Mouse (Mus musculus) yolk sac, embryonic 10.5 days (tissue): ENCODE data around the gene Mdm1.

Experiments used
- DNase-seq: peaks from one replicate; pipeline ENCODE4 v3.0.0-alpha.2; 2017; ENCODE audit warnings: low spot score

Mdm1 gene

DNA sequence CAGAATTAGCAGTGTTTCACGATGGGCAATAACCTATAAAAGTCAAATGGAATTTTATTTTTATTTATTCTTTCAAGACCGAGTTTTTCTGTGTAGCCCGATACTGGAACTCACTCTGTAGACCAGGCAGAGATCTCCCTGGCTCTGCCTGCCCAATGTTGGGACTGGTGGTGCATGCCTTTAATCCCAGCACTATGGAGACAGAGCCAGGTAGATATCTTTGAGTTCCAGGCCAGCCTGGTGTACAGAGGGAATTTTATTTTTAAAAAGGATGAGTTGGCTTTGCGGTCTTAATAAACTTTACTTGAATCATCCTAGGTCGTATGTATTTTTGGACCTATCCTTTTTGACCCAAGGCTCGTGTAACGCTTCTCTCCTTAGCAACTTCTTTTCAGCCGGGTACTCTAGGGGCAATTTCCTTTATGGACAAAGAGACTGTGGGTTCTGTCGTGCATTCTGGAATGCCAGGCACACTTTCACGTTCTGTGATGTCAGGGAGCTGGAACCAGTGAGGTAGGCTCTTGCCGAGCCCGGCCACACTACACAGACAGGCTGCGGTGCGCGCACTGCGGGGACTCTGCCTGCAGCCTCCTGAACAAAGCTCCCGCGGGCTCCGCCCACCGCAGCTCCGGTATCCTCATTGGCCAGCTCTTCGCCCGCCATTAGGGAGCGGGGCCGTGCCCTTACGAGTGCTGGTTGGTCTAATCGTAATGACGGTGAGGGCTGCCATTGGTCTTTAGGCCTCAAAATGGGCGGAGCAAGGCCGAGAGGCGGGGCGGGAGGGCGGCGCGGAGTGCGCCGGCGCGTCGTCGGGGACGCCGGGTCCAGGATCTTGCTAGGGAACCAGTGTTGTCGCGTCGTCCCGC lies at the start of gene Mdm1:
Mdm1 (plus strand) TSS at position 794 of the 866 bp plus-strand sequence.
- peak; percentile 98 for DNase-seq

DNA sequence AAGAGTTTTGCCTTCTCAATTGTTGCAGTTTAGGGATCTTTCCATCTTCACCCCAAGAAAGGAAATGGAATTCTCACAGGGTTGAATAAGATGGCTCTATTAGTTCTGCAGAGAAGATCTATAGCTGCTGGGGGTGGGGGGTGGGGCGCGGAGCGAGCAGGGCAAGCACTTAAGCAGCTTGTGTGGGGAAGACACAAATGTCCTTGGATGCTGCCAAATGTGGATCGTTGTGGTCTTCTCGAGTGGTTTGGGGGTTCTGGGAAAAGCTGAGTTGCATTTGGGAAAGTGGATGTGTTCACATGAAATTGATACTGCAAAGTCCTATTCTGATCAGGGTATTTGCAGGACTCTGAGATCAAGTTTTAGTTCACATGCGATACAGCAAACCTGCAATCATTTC lies 48.9 kb upstream of the Mdm1 start:
- DNase-seq = no peak

DNA sequence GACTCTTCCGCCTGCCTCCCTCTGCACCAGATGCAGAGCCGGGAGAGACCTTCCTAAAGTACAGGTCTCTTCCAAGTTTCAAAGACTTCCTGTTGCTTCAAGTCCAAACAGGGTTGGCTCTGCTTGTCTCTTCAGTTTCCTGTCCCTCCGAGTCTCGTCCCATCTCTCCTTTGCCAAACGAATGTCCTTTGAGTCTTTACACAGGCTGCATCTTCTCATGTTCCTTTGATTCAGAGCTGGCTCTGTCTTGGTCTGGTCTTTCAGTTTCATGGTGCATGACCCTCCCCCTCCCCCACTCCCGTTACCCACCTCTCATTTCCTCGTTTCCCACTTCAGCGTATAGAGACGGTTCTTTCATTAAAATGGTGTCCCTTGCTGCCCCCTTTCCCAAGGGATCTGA lies 47.9 kb upstream of the Mdm1 start:
- no peak for DNase-seq

- no peak for DNase-seq
Observed at GRCm38 (mm10) chr10:118094853-118095252, 46.8 kb upstream of the Mdm1 start.

DNA sequence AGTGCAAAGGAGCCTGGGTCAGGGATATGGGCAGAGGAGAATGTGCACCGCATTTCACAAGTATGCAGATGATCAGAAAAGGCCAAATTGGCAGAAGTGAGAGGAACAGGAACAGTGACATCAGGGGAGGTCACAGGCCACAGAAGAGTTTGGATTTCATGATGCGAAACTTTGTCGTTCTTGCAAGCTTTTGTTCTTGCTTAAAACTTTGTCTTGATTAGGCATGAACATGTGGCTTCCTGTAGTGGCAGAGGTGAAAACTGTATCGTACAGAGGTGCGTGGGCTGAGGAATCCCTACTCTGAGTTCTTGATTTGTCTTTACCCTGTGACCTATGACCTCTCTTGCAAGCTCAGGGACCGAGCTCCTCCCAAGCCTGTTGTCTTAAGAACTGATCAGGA lies 45.4 kb upstream of the Mdm1 start:
- no peak for DNase-seq

DNA sequence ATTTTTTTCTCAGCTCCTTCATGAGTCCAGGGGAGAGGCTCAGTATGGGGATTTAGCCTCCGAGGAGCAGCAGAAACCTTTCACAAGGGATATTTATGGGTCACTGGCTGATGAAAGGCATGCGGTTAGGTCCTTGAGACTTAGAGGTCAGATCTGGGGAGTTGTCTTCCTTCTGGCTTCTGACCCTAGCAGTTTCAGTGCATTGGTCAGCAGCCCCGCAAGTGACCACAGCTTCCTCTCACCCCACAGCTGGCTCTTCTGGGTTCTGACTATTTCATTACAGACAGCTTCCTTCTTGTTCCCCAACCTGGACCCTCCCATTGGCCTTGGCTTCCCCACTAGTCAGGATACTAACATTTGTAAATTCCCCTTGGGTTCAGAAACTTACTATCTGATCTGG lies 43.7 kb upstream of the Mdm1 start:
- no peak for DNase-seq

GRCm38 (mm10) chr10:118100570-118100969 lies 41.0 kb upstream of the Mdm1 start:
- DNase-seq = no peak

- DNase-seq = no peak
Observed at GRCm38 (mm10) chr10:118101056-118101455, 40.6 kb upstream of the Mdm1 start.

DNA sequence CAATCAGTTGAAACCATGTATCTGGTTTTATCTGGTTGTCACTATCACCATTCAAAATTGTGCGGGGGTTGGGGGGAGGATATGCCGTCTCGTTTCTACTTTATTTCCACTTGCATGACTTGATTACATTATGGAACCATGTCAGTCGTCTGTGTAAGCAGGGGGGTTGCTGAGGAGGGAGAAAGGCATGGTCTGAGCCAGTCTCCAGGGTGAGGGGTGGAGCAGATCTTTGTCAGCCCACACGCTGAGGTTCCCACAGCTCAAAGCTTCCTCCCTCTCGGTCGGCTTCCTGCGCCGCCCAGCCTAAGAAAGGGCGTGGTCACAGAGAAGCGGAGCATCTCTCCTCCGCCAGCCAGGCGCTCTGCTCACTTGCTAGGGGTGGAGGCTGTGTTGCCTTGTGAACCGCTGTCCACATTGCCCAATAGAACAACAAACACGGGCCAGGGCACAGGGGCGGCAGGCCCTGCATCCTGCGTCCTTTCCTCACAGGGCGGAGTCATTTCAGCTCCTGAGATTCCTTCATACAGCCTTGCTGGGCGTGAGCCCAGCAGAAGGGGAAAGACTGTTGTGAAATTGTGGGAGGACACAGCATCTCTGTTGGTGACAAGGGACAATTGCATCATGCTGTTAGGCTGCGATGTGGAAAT lies 38.5 kb upstream of the Mdm1 start:
- DNase-seq = peak; percentile 74

GRCm38 (mm10) chr10:118103906-118104305 lies 37.7 kb upstream of the Mdm1 start:
- DNase-seq = no peak

DNA sequence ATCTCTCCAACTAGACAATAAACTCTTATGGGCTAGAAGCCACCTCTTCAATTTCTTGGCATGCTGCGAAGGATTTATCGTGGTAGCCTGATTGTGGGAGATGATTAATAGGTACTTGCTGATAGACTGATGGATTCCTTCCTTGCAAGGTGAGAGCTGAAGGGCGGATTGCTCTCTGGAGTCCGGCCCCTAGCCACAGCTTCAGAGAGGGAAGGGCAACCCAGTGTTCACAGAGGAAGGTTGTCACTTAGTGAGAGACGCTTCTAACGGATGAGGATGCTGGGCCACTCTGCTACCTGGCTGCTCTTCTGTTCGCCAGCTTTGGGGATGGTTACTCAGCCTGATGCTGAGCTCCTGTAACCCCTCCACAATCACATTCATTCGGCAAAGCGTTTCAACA lies 34.6 kb upstream of the Mdm1 start:
- no peak for DNase-seq

DNA sequence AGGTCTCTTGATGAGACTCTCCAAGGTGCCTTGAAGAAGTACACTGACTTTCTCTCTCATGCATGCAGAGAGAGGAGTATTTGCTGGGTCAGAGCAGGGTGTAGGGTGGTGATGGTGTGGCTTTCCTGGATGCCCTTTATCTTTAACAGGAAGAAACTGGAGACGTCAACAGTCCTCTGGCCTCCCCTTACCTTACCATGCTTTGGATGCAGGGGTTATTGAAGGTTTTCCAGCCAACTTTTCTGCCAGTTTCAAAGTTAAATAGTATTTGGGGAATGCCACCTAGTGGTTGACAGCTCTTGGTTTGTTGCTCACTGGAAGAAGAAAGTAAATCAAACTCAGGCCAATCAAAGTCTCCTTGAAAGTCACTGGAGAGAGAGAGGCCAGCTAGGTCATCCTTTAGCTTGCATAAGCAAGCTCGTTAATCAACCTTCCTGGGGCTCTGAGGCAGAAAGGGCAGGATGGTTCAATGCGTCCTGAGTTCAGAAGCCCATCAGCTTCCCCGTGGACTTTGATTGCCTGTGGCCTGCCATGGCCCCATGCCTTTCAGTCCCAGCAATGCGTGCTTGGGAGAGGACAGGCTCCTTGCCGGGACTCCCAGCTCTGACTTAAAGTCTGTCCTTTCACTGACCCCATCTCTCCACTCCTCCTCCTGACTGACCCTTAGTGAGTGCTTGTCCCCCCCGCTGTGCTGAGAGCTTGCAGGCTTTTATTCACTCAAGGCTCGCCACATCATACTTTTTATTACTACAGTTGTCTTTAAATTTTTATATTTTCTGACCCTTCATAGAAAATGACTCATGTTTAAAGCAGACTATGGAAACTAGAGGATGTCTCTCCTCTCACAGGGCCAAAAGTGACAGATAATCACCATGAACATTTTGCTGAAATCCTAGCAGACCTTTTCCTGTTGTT lies 31.3 kb upstream of the Mdm1 start:
- DNase-seq = peak; percentile 40

DNA sequence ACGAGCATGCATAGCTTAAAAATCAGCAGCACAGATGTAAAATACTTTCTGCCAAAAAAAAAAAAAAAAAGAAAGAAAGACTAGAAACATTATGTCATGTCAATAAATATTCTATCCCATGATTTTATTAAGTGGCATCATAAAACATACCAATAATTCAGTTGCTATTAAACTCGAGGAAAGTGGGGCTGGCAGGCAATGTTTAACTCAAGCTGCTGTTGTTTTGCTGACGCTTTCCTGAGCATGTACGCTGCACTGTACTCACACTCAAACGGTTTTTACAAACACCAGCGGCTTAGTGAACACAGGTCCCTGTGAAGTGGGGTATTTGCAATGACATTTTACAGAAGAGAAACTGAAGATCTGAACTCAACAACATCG lies 30.7 kb upstream of the Mdm1 start:
- no peak for DNase-seq

GRCm38 (mm10) chr10:118111621-118112020 lies 30.0 kb upstream of the Mdm1 start:
- DNase-seq = no peak

DNA sequence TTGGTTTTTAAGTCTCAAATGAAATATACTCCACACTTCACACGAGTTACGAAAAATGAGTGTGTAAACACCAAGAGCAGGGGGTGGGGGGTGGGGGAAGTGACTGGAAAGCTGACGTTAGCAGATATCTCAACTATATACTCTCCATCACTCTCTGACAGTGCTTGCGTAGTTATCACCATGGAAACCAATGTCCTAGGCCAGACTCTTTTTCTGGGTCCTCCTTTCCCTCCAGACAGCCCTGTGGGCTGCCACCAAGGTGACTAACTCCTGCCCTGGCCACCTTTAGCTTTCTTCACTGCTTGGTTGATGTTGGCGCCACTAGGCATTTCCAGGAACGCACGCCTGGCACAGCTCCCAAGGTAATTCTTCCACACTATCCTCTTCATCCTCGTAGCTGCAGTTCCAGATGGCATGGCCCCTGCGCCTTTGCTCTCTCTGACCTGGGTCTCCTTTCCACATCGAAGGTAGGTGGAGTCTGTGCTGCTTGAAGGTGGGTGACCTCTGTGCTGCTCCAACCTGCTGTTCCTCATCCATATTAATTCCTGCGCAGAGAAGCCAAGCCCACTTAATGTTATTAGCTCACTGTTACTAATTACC lies 29.2 kb upstream of the Mdm1 start:
- no peak for DNase-seq

DNA sequence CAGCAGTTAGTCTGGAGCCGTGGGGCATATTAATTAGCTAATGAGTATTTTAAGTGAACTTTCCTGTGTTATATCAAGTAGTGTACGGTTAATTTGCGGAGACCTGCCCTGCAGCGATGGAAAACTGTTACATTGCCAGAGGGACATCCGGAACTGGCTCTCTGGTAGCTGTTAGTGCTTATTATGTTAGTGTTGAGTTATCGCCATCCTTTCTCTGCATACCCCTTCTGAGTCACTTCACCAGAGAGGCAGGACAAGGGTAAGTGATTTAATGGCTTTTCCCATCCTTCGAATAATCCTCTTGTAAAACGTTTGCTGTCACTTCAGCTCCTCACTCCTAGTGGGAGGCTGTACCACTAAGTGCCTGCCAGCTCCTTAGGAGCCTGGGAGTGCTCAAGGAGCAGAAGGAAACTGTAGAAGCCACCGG lies 28.3 kb upstream of the Mdm1 start:
- DNase-seq = no peak

DNA sequence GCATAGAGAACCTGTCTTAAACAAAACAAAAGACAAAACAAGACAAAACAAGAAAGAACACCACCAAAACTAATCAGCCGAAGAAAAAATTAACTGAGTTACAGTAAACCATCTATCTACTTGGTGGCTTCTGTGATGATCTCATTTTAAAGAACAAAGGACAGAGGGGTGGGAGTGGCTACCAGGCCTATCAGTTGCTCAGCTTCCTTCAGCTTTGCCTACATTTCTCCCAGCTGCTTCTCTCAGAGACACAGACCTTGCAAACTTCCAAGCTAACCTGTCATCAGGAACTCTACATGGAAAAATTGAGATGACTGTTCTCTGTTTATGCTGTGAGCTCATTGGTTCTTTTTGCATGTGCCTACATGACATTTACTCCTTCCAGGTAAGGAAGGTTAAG lies 27.3 kb upstream of the Mdm1 start:
- DNase-seq = no peak

DNA sequence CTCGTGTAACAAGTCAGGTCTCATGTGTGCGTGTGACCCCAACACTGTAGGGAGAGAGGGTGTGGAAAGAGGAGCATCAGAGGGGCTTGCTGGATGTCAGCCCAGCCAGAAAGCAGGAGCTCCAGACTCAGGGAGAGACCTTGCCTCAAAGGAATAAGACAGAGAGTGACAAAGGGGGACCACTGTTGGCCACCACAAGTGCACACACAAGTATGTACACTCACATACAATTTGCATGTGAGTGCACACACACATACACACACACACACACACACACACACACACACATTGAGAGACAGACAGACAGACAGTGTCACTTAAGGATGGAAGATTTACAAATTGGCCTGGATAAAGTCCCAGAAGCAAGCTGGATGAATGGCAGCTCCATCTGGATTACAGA lies 25.2 kb upstream of the Mdm1 start:
- DNase-seq = no peak

DNA sequence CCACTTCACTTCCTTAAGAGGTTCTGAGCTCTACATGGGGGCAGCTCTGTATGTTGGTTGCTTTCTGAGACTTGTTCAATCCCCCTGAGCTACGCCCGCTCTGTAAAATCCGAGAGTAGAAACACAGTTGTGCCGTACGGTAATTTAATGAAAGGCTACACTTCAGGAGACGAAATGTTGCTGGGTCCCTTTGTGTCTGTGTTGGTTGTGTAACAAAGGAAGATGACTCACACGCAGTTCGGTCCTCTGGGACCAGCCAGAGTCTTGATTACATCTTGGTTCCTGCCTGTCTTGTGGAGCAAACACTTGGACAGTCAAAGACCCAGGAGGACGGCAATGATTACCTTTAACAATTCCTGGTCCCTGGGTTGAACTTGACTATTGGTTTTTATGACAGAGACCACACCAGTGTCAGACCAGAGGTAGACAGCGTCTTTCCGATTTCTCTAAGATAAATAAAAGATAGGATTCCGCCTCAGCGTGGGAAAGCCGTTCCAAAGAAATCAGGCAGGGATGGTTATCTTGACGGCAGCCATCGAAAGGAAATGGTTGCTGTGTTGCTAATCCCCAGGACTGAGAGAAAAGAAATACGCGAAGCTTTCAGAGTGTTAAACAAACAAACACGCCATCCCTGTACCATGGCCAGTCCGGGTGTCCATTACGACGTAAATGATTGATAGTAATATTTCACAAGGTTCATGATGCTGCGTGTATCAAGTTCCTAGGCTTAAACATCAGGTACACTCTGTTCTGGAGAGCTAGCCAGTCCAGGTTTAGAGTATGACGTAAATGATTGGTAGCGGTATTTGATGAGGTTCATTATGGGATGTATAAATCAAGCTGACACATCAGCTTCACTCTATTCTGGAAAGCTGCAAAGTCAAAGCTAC lies 20.3 kb upstream of the Mdm1 start:
- no peak for DNase-seq

DNA sequence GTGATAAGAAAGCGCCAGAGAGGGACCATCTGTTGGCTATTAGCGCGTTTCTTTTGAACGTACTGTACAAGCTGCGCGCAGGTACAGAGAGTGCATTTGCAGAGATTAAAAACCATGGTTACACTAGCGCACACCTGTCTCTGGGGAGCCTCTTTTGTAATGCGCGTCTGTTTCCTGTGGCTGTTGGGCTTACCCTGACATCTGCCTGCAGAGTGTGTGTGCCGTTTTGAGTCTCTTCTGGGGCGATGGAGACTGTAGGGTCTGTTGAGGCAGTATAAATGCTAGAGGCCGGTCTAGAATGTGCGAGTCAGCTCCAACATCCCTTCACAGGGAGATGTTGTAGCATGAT lies 19.7 kb upstream of the Mdm1 start:
- no peak for DNase-seq

DNA sequence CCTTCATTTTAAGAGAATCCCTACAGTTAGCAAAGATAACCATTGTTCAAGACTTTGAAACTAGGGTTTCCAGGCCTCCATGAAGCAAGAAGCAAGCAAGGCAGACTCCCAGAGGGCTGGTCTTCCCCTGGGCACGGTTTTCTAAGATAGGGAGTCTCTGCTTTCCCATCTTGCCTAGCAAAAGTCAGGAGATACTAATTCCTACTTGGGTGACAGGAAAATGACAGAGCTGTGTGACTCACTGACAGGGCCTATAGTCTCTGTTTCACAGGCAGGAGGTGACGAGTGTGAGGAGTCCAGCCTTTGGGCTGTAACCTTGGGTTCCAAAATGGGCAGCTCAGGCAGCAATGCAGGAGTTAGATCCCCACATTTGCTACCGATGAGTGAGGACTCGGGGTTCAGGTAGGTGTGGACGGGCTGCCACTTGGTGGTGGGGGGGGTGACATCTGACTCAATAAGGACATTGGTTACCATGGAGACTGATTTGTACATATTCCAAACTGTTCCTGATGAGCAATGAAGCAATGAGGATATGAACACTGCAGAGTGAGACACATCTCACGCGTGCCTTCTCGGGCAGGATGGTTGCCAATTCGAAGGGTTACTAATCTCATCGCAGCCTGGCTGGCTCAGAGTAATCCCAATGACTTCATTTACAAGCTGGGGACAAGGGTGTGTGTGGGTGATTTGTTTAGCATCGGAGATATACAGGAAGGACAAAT lies 19.0 kb upstream of the Mdm1 start:
- DNase-seq = no peak
